Mouse (Mus musculus) erythroid progenitor cell, adult 5-6 weeks (primary cell): ENCODE data around the gene Zdhhc22. TPM values are rescaled to one million over a fixed set of nuclear protein-coding genes. Genes with fewer than 3 reads are reported as not detected.

Experiments
- ATAC-seq: replicated peaks from 2 replicates; pipeline ENCODE4 v1.8.0; 2016; ENCODE audit warnings: moderate number of reproducible peaks, mild to moderate bottlenecking, moderate TSS enrichment, inconsistent platforms; ENCODE audit not compliant: poor library complexity, low FRiP score, severe bottlenecking
- total RNA-seq, 2 experiments: library from RNA; stranded (forward) in 1 of 2; stranded (reverse) in 1 of 2; fragments of 150-400 nt in 1 of 2; fragments of 186-747, 209-891 nt in 1 of 2; gene quantifications; 2 replicates each; pipeline versions ENCODE4 v1.2.3 to v1.2.4; 2015 to 2017; ENCODE audit warnings: low replicate concordance in 2 of 2

The Zdhhc22 gene
- total RNA-seq, 2 experiments from 2014 or later, result not detected

DNA sequence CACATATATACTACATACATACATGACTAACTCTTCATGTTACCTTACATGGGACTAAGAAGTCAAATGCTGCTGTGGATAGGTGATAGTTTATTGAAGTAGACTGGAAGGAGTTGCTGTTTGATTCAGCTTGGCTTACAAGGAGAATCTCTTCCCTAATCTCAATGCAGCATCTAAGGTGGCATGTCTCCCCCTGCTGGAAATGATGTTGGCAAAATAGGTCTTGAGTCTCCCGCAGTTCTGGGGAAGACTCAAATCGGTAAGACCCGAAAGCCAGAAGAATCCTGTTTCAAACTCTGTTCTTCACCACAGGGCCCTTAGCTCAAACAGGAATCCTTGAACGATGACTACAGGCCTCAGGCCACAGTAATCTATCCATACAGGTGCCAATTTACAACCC lies 45.1 kb downstream of the Zdhhc22 start:
- ATAC-seq, result no peak

DNA sequence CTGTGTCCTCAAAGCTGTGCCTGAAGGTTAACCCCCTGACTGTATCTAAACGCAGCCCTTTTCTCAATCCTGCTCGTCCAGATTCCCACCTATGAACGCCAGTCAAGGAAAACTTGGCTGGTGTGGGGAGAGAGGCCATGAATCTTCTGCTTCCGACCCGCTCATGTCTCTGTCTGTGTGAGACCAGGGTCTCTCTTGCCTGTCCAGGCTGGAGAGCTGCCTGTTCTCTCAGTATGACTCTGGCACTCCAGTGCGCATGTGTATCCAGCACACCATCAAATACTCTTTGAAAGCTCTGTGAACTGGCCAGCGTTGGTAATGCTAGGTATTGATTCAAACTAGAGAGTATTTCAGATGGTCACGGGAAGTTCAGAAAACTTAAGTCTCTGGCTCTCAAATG lies 46.8 kb downstream of the Zdhhc22 start:
- no peak for ATAC-seq

DNA sequence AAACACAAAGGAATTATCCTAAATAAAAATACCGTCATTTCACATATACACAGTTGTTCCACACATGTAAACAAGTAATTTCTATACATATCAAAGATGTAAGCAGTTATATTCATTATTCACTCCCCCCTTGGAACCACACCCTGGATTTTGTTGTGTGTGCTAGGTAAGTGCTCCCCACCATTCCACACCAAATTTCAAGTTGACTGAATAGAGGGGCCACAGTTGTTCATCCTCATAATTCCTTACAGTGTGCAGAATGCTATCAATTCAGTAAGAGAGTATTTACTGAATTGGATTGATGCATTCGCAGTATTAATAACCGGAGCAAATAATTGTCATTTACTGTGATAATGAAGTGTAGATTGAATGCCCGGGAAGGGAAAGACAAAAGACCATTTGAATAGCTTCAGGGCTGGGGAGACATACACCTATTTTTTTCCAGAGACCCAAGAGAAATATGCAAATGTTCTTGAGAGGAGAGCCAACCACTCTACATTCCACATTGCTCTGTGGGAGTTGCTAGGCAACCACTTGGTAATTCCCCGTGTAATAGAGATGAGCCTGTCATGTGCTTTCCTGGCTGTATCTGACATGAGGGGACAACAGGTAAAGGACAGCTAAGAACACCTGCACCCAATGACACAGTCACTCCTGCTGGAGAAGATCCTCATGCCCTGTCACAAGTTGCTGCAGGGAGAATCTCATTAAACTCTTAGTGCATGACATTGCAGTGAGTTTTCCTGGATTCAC lies 48.3 kb downstream of the Zdhhc22 start:
- no peak for ATAC-seq

DNA sequence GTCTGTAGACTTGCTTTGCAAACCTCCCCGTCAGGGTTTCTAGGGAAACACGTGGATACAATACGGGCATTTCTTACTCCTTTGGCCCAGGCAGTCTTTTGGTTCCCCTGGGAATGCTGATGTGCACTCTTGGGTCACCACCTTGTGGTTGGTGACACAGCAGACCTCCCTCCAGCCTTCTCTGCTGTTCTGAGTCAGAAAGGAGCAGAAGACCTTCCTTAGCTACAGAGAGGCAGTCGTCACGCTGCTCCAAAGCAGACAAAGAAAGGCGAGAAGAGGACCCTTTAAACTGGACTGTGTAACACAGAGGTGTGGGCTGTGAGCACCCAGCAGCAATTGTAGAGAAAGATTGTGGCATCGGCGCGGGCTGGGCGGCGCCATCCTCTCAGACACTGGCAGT lies 49.1 kb downstream of the Zdhhc22 start:
- ATAC-seq, result no peak

- ATAC-seq, result no peak
Measured at GRCm38 (mm10) chr12:86938571-86938970, 51.7 kb downstream of the Zdhhc22 start.

GRCm38 (mm10) chr12:86936587-86937343 lies 53.5 kb downstream of the Zdhhc22 start:
- no peak for ATAC-seq

- no peak for ATAC-seq
Measured at GRCm38 (mm10) chr12:86935692-86936282, 54.4 kb downstream of the Zdhhc22 start.

GRCm38 (mm10) chr12:86934748-86935147 lies 55.5 kb downstream of the Zdhhc22 start:
- no peak for ATAC-seq

DNA sequence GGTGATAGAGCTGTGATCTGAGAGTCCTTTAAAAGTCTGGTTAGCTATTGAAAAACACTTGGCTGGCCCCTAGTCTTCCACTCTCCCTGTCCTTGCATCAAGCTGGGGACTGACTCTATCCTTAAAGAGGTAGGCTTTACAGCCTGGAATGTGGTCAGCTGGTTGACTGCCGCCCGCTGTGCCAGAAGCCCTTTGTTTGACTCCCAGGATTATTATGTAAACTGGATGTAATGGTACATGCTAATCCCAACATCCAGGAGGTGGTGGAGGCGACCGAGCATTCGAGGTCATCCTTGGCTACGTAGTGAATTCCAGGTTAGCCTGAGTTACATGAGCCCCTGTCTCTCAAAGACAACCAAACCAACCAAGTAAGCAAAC lies 57.7 kb downstream of the Zdhhc22 start:
- ATAC-seq, result no peak

DNA sequence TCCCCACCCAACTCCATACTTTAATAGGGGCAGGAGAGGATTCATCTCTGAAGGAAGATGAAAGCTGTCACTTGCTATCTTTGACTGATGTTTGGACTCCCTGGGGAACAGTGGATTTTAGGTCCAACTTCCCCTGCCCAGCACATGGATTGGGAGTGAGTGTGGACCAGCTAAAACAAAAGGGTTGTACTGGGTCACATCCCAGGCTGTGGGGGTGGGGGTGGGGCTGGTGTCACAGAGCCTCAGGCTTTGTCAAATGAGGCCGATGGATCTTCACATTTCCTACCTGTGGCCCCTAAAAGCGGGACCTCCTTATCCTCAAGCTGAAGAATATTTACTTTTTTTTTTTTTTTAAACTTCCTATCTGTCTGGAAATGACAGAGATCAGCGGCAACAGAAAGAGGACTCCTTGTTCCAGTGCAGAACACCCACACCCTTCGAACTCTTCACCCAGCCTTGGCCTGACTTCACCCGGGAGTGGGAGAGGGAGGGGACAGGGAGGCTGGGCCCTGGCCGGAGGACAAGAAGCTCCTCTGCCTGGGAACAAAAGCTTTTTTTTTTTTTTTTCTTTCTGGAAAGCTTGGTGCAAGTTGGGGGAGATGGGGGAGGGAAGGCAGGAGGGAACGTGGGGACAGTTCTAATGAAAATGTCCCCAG lies 58.2 kb downstream of the Zdhhc22 start:
- no peak for ATAC-seq

DNA sequence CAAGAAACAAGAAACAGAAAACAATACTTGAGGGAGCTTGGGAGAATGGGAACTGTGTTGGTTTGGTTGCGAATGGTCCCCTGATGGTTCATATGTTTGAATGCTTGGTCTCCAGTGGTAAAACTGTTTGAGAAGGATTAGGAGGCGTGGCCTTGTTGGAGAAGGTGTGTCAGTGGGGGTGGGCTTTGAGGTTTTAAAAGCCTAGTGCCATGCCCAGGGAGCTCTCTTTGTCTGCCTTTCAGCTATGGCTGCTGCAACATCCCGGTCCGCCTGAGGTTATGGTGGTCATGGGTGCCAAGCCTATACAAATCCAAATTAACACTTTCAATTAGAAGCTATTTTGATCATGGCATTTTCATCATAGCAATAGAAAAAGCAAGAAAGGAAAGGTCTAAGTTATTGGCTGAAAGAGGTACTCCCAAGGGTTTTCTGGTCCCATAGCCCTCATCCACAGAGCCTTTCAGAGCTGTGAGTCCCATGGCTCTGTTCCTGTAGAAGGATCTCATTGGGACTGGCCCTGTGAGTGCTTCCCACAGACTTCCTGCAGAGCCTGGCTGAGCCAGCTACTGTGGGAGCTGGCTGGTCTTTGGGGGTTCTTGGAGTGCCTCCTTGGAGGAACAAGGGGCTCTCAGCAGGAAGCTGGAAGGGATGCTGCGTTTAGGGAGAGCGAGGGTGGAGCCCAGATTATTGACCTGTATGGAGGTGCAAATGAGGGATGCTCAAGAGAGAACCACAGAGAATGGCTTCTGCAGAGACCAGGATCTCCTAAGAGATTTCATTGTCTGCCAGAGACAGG lies 59.1 kb downstream of the Zdhhc22 start:
- ATAC-seq, result no peak

Other genes with a start within 250 kb of the Zdhhc22 start
- 0.72 and 2.5 TPM in 2 replicates for gene Irf2bpl, start 105.6 kb downstream of the Zdhhc22 start, total RNA-seq (2015; ENCODE audit: low replicate concordance)
- gene Irf2bpl, start 105.6 kb downstream of the Zdhhc22 start, total RNA-seq (2017; ENCODE audit: low replicate concordance), result 0.53 and 1.5 TPM in 2 replicates
- gene Cipc, start 43.4 kb downstream of the Zdhhc22 start, total RNA-seq (2015; ENCODE audit: low replicate concordance), result 8.6 and 9.2 TPM in 2 replicates
- 5.8 and 16.4 TPM in 2 replicates for gene Cipc, start 43.4 kb downstream of the Zdhhc22 start, total RNA-seq (2017; ENCODE audit: low replicate concordance)
- gene Tmem63c, start 30.9 kb upstream of the Zdhhc22 start, total RNA-seq (2015; ENCODE audit: low replicate concordance), result not detected in 2 replicates
- 0.53 TPM in 1 of 2 replicates, not detected in the other for gene Tmem63c, start 30.9 kb upstream of the Zdhhc22 start, total RNA-seq (2017; ENCODE audit: low replicate concordance)
- not detected in 2 replicates for gene Ngb, start 112.1 kb upstream of the Zdhhc22 start, total RNA-seq (2015; ENCODE audit: low replicate concordance)
- gene Ngb, start 112.1 kb upstream of the Zdhhc22 start, total RNA-seq (2017; ENCODE audit: low replicate concordance), result not detected in 2 replicates
- gene Gstz1, start 156.7 kb upstream of the Zdhhc22 start, total RNA-seq (2015; ENCODE audit: low replicate concordance), result 13.3 and 15.5 TPM in 2 replicates
- gene Gstz1, start 156.7 kb upstream of the Zdhhc22 start, total RNA-seq (2017; ENCODE audit: low replicate concordance), result 5.1 and 9.2 TPM in 2 replicates
- gene Pomt2, start 157.5 kb upstream of the Zdhhc22 start, total RNA-seq (2015; ENCODE audit: low replicate concordance), result 0.42 and 5.0 TPM in 2 replicates
- gene Pomt2, start 157.5 kb upstream of the Zdhhc22 start, total RNA-seq (2017; ENCODE audit: low replicate concordance), result 1.3 and 1.8 TPM in 2 replicates
- not detected in 2 replicates for gene Samd15, start 209.3 kb upstream of the Zdhhc22 start, total RNA-seq (2015; ENCODE audit: low replicate concordance)
- 3.6 TPM in 1 of 2 replicates, not detected in the other for gene Samd15, start 209.3 kb upstream of the Zdhhc22 start, total RNA-seq (2017; ENCODE audit: low replicate concordance)
- 0.72 and 2.9 TPM in 2 replicates for gene Tmed8, start 210.0 kb upstream of the Zdhhc22 start, total RNA-seq (2015; ENCODE audit: low replicate concordance)
- 1.5 and 2.0 TPM in 2 replicates for gene Tmed8, start 210.0 kb upstream of the Zdhhc22 start, total RNA-seq (2017; ENCODE audit: low replicate concordance)
- gene Noxred1, start 248.3 kb upstream of the Zdhhc22 start, total RNA-seq (2015; ENCODE audit: low replicate concordance), result not detected in 2 replicates
- gene Noxred1, start 248.3 kb upstream of the Zdhhc22 start, total RNA-seq (2017; ENCODE audit: low replicate concordance), result not detected in 2 replicates